Mouse (Mus musculus): ENCODE measurements around the gene Alyref.
A peak's percentile ranks its signal among the peaks of the same experiment; 100 is the strongest.

DNA sequence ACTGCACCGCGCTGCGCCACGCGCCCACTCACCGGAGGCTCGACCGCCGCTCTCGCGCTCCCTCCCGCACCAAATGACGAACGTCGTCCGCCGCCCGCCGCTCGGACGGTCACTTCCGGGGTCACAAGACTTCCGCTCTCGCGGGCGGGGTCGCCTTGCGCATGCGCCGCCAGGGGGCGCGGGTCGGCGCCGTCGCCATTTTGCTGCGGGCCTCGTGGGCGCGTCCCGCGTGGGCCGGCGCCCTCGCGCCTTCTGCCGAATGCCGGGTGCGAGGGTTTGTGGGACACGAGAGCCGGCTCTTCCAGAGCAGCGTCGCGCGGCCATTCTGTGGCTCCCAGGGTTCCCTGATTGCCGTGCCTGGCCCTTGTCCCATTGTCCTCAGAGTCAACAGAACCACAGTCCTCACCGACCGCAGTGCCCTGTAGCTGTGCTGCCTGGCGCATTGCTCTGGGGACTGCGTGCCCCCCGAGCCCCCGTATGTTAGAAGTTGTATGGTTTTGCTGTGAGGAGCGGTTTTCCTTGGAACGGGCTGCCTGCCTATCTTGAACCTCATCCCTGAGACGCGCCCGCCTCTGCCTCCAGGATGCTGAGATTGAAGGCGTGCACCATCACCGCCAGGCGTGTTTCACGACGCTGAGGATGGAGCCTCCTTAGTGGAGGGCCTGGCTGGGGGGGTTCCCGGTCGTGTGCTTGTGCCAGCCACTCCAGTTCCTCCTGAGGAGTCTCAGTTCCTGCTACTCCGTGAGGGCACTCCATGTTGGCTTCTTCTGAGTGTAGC is 16.5 kb downstream of the Alyref start, which contains the start of gene Arhgdia:
- TF ChIP-seq CTCF (IDR thresholded peaks at IDR 0.05; ENCODE audit: insufficient read depth, low read depth, low read length) (0 out of 2 replicates have a peak, but pooled peaks have one; percentile 12), POLR2A (IDR thresholded peaks at IDR 0.05; ENCODE audit: insufficient read depth, low read depth, low read length) (peak; percentile 96)

Data from olfactory bulb, adult 2 months (tissue).